Mouse (Mus musculus) lung, adult 2 months (tissue): Measurements from ENCODE around the gene Klhl36. TPM values are rescaled to one million over a fixed set of nuclear protein-coding genes. Genes with fewer than 3 reads are reported as not detected.

ENCODE experiments used
- DNase-seq: peaks from one replicate; pipeline ENCODE4 v3.0.0; 2022
- H3K4me1 ChIP-seq: fragments of 200-500 bp; 2 replicates; pipeline ENCODE4 v1.6.1; 2011; ENCODE audit warnings: low read length; ENCODE audit not compliant: control insufficient read depth, insufficient read depth
- H3K4me3 ChIP-seq: fragments of 200-500 bp; replicated peaks from 2 replicates; pipeline ENCODE3; 2011; ENCODE audit warnings: low read depth, mild to moderate bottlenecking, control low read depth, low read length; ENCODE audit errors: extremely low read depth
- CTCF ChIP-seq: fragments of 200-500 bp; IDR thresholded peaks from 2 replicates; pipeline ENCODE4 v1.5.1; 2011; ENCODE audit warnings: mild to moderate bottlenecking, low read length, control low read depth; ENCODE audit not compliant: insufficient read depth
- POLR2A ChIP-seq: fragments of 200-500 bp; IDR thresholded peaks from 2 replicates; pipeline ENCODE4 v1.6.1; 2011; ENCODE audit warnings: low read depth, mild to moderate bottlenecking, control low read depth, low read length, borderline replicate concordance; ENCODE audit errors: extremely low read depth
- WGBS: fragments of 180-500 bp; shearing (Covaris S2); methylation state at CpG from one replicate; pipeline ENCODE4 v1.1.7; 2018; 5-methylcytosine and 5-hydroxymethylcytosine counted together
- polyA plus RNA-seq: library from polyadenylated mRNA; depleted of rRNA; stranded (reverse); fragments of >200 nt; gene quantifications from 2 replicates; pipeline ENCODE4 v1.2.3, GENCODE M21; 2012; rRNA removed

Klhl36 gene
- 28.9 and 47.8 TPM in 2 replicates for polyA plus RNA-seq

DNA sequence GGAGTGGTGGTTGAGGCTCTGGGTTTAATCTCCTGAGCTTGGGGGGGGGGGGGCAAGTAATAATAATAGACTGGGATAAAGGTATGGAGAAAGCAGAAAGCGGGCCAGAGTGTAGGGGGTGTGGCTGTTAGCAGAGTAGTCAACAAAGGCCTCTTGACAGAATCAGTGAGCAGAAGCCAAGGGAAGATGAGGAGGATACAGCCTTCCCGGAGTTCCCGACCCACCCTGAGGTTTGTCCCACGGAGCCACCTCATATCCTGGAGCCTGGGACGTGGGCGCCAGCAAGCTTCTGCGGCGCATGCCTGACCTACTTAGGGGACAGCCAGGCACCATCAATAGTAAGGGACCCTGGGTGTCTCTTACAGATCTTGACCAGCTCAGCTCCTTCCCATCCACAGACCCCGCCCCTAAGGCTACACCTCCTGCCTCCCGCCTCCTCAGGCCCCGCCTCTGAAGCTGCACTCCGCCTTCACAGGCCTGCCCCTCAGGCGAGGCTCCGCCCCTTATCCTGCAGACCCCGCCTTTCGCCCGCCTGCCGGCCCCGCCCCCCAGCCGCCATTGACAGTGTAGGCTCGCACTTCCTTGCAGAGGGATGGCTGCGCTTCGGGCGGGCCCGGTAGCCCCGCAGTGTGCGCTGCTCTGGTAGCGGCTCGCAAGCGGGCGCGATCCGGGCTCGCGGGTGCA lies at the start of gene Klhl36:
Klhl36 (plus strand) TSS at position 561 of the 684 bp plus-strand sequence.
- under 1% methylated on average over 34 of the region's 35 CpGs for WGBS
- peak; percentile 99 for DNase-seq
- Histone ChIP-seq H3K4me1 (peaks cover 7% of the 10 kb centered on the region; the same call in 1 of the 2 replicates), H3K4me3 (peak within 1 kb of the TSS; percentile 67)
- TF ChIP-seq POLR2A (peak; percentile 59; the same call in 1 of the 2 replicates), CTCF (no peak)

DNA sequence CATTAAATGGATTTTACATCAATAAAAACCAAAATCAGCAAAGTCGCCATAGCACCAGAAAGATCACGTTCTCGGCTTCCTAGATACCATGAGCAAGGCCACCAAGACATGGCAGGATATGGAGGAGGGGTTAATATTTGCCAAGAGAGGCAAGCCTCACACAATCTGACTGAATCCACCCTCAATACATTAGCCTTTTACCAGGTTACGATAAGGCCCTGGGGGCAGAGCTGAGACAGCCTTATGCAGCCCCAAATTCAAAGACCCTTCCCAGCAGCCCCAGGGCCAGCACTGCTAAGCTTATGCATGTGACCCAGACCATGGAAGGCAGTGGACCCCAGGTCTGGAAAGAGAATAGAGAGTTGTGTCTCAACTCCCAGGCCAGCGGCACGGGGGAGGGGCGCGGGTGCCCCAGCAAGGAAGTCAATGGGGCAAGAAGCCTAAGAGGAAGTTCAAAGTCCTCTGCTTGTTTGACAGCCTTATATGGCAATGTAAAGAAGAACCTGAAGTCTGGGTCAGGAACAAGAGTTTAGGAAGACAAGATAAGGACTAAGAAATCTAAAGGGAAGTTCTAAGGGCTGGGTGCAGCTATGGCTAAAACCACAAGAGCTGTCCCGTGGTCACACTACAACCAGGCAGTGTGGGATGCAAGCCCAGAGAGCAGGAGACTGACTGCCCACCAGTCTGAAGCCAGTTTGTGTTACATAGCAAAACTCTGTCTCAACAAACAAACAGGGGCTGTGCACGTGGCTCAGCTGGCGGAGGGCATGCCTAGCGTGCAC lies 49.2 kb upstream of the Klhl36 start:
- no peaks in the 10 kb centered on the region; the same call in 1 of the 2 replicates for H3K4me1 ChIP-seq
- no peak for TF ChIP-seq POLR2A
- TF ChIP-seq CTCF, result no peak
- no peak overlapping the region for H3K4me3 ChIP-seq
- WGBS, result 59% methylated on average over 12 of the region's 12 CpGs
- no peak for DNase-seq

DNA sequence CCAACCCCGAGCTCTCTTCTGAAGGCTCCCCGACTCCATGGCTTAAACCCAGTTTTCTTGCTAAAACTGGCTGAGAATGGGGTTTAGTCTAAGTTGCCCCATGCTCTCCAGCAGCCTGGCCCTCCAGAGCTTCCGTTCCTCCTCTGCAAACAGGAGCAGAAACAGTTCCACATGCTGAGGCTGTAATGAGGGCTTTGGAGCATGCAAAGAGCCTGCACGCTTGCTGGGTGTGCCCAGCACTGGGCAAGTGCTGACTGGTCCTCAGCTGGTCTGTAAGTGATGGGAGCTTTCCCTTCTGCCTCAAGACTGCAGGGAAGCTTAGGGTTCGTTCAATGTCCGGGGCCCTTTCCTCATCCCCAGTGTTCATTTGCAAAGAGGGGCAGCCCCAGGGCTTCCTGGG lies 45.8 kb upstream of the Klhl36 start:
- no peak for DNase-seq
- Histone ChIP-seq H3K4me1 (no peaks in the 10 kb centered on the region; the same call in 1 of the 2 replicates), H3K4me3 (no peak overlapping the region)
- WGBS, result 81% methylated on average over 6 of the region's 6 CpGs
- TF ChIP-seq CTCF (no peak), POLR2A (no peak)

DNA sequence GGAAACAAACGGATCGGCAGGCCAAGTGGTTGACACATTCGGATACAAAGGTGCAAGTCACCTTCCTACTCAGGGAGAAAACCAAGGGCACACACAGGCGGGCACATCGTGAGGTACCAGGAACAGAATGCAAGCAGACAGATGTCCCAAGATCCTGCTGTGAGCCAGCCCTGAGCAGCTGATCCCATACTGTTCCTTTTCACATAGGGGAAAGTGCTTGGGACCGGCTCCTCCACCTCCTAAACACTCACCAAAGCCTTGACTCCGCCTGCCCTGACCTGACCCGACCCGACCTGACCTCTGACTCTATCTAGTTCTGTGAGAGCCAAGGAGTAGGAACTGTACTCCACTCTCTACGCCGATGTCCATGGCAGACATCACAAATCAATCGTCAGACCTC lies 44.6 kb upstream of the Klhl36 start:
- Histone ChIP-seq H3K4me3 (no peak overlapping the region), H3K4me1 (no peaks in the 10 kb centered on the region; the same call in 1 of the 2 replicates)
- no peak for DNase-seq
- WGBS, result 51% methylated on average over 12 of the region's 12 CpGs
- TF ChIP-seq CTCF, result no peak
- no peak for TF ChIP-seq POLR2A

DNA sequence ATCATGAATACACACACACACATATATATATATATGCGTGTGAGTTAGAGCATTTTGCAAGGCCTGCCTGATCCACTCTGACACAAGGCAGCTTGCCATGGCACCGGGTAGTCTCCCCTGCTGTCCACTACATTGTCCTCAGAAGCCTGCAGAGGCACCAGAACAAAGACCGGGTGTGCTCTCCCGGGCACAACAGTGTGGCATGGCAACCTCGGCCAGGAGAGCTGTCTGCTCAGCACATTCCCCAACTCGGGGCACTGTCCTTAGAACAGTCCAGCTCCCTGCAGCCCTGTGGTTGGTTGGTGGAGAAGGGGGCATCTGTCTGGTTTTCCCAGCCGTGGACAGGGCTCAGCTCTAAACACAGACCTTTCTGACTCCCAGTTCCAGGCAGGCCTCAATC lies 42.8 kb upstream of the Klhl36 start:
- H3K4me3 ChIP-seq, result no peak overlapping the region
- 69% methylated on average over 7 of the region's 7 CpGs for WGBS
- TF ChIP-seq POLR2A, result no peak
- H3K4me1 ChIP-seq, result peaks cover 3% of the 10 kb centered on the region; the same call in 1 of the 2 replicates
- DNase-seq, result no peak

DNA sequence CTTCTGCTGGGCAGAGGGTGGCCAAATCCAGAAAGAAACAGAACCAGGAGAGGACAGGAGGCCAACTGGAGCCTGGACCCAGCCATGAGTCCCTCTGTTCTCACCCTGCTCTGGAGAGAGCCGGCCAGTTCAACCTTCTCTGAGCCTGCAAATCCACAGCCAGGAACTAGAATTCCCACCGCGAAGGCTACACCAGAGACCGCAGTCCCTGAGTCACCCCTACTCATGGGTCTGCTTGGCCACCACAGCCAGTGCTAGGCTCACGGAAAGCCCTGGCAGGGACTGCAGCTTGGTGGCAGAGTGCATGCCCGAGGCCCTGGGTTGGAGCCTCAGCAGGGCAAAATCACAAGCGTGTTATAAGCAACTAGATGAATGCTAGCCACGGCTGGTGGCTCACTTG lies 42.1 kb upstream of the Klhl36 start:
- no peak for DNase-seq
- WGBS, result 94% methylated on average over 8 of the region's 8 CpGs
- Histone ChIP-seq H3K4me3 (no peak overlapping the region), H3K4me1 (peaks cover 3% of the 10 kb centered on the region; the same call in 1 of the 2 replicates)
- TF ChIP-seq CTCF, result no peak
- TF ChIP-seq POLR2A, result no peak

DNA sequence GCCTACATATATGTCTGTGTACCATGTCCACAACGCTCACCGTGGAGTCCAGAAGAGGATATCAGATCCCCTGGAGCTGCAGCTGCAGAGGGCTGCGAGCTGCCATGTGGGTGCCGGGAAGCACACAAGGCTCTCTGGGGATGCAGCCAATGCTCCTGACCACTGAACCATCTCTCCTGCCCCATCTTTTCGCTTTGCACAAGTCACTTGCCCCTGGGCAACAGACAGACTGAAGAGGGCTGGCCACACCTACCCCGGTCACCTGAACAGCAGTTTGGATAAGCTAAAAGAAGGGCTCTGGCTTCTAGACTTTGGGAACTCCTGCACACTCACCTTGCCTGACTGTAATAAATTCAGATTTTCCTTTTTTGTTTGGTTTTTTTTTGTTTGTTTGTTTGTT lies 40.4 kb upstream of the Klhl36 start:
- WGBS, result 92% methylated on average over 6 of the region's 6 CpGs
- TF ChIP-seq CTCF (no peak), POLR2A (no peak)
- no peak for DNase-seq
- no peak overlapping the region for H3K4me3 ChIP-seq
- peaks cover 3% of the 10 kb centered on the region; the same call in 1 of the 2 replicates for H3K4me1 ChIP-seq

DNA sequence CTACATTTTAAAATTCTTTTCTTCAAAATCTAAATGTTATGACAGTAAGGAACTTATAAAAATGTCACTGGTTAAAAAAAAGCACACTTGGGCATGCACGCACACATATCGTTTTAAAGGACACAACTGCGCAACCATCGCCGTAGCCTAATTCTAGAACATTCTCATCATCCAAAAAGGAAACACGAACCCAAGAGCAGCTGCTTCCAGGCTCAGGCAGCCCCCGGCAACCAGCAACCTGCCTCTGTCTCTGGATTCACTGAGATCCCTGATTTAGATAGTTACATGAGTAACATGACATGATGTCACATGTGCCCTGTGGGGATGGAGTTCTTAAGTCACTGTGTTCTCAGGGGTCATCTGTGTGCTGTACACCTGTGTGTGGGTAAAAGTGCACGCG lies 38.8 kb upstream of the Klhl36 start:
- DNase-seq, result no peak
- no peak for TF ChIP-seq CTCF
- Histone ChIP-seq H3K4me1 (peaks cover 5% of the 10 kb centered on the region), H3K4me3 (no peak overlapping the region)
- WGBS, result 93% methylated on average over 9 of the region's 9 CpGs

DNA sequence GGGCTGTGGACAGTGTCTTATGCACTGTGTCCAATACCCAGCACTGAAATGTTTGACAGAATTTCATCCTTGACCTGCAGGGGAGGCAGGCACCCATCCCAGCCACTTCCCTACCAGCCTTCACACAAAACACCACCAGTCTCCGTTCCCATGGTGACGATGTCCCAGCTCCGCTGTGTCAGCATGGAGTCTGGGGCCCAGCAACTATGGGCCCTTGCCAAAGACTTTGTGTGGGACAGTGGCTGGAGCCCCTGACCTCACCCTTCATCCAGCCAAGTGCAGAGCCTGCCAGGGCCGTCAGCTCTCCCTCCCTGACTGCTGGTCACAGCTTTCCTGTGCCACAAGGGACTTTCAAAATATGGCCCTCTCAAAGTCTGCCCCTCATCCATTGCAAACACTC lies 38.0 kb upstream of the Klhl36 start:
- TF ChIP-seq POLR2A, result no peak
- no peak for TF ChIP-seq CTCF
- WGBS, result 52% methylated on average over 4 of the region's 4 CpGs

More for the DNA sequence above, 38.0 kb upstream of the Klhl36 start:
- Histone ChIP-seq H3K4me3 (no peak overlapping the region), H3K4me1 (peaks cover 5% of the 10 kb centered on the region)
- no peak for DNase-seq
